Mouse (Mus musculus): Measurements from ENCODE around the gene Mylk2. TPM values are rescaled to one million over a fixed set of nuclear protein-coding genes. Genes with fewer than 3 reads are reported as not detected.

The Mylk2 gene
- polyA plus RNA-seq, 1 experiment = 0.34 TPM

GRCm38 (mm10) chr2:152947098-152947497 lies 35.9 kb downstream of the Mylk2 start:
- WGBS = 83% methylated on average over 7 of the region's 7 CpGs

GRCm38 (mm10) chr2:152948438-152949020 lies 37.4 kb downstream of the Mylk2 start:
- H3K36me3 ChIP-seq (ENCODE audit: control insufficient read depth, insufficient read depth, low read length) = no peaks in the 10 kb centered on the region
- H3K4me1 ChIP-seq (replicated peaks; ENCODE audit: control insufficient read depth, insufficient read depth, low read length) = no peaks in the 10 kb centered on the region; the same call in 1 of the 2 replicates
- TF ChIP-seq POLR2A (IDR thresholded peaks at IDR 0.05; ENCODE audit: control insufficient read depth, extremely low read depth, insufficient read depth, low read length, poor library complexity) (no peak), CTCF (IDR thresholded peaks at IDR 0.05; ENCODE audit: borderline replicate concordance, control insufficient read depth, extremely low read depth, insufficient read depth, low read length, poor library complexity) (no peak)
- peaks cover 3% of the 10 kb centered on the region; the same call in 1 of the 2 replicates for H3K27me3 ChIP-seq (ENCODE audit: control insufficient read depth, insufficient read depth, low read length)
- H3K27ac ChIP-seq (ENCODE audit: control insufficient read depth, insufficient read depth, low read length) = no peak overlapping the region
- 94% methylated on average over 5 of the region's 5 CpGs for WGBS
- no peak overlapping the region for H3K4me3 ChIP-seq (ENCODE audit: control insufficient read depth, insufficient read depth, low read length)
- DNase-seq = no peak

More at GRCm38 (mm10) chr2:152947098-152947497, 35.9 kb downstream of the Mylk2 start:
- no peak for TF ChIP-seq POLR2A (IDR thresholded peaks at IDR 0.05; ENCODE audit: control insufficient read depth, extremely low read depth, insufficient read depth, low read length, poor library complexity)
- no peak for TF ChIP-seq CTCF (IDR thresholded peaks at IDR 0.05; ENCODE audit: borderline replicate concordance, control insufficient read depth, extremely low read depth, insufficient read depth, low read length, poor library complexity)
- DNase-seq = no peak
- no peaks in the 10 kb centered on the region for H3K36me3 ChIP-seq (ENCODE audit: control insufficient read depth, insufficient read depth, low read length)
- peaks cover 5% of the 10 kb centered on the region; the same call in 1 of the 2 replicates for H3K4me1 ChIP-seq (replicated peaks; ENCODE audit: control insufficient read depth, insufficient read depth, low read length)
- H3K4me3 ChIP-seq (ENCODE audit: control insufficient read depth, insufficient read depth, low read length) = no peak overlapping the region
- H3K27me3 ChIP-seq (ENCODE audit: control insufficient read depth, insufficient read depth, low read length) = peaks cover 8% of the 10 kb centered on the region; the same call in 1 of the 2 replicates
- H3K27ac ChIP-seq (ENCODE audit: control insufficient read depth, insufficient read depth, low read length) = no peak overlapping the region

GRCm38 (mm10) chr2:152950358-152951064 lies 39.4 kb downstream of the Mylk2 start:
- Histone ChIP-seq H3K36me3 (ENCODE audit: control insufficient read depth, insufficient read depth, low read length) (no peaks in the 10 kb centered on the region), H3K4me1 (replicated peaks; ENCODE audit: control insufficient read depth, insufficient read depth, low read length) (no peaks in the 10 kb centered on the region; the same call in 1 of the 2 replicates), H3K27ac (ENCODE audit: control insufficient read depth, insufficient read depth, low read length) (no peak overlapping the region), H3K4me3 (ENCODE audit: control insufficient read depth, insufficient read depth, low read length) (no peak overlapping the region), H3K27me3 (ENCODE audit: control insufficient read depth, insufficient read depth, low read length) (peaks cover 3% of the 10 kb centered on the region; the same call in 1 of the 2 replicates)
- TF ChIP-seq POLR2A (IDR thresholded peaks at IDR 0.05; ENCODE audit: control insufficient read depth, extremely low read depth, insufficient read depth, low read length, poor library complexity) (no peak), CTCF (IDR thresholded peaks at IDR 0.05; ENCODE audit: borderline replicate concordance, control insufficient read depth, extremely low read depth, insufficient read depth, low read length, poor library complexity) (no peak)
- no peak for DNase-seq
- WGBS = 53% methylated on average over 11 of the region's 11 CpGs

- H3K4me1 ChIP-seq (replicated peaks; ENCODE audit: control insufficient read depth, insufficient read depth, low read length) = no peaks in the 10 kb centered on the region; the same call in 1 of the 2 replicates
- peak within 1 kb of the TSS; percentile 39 for H3K4me3 ChIP-seq (ENCODE audit: control insufficient read depth, insufficient read depth, low read length)
- TF ChIP-seq CTCF (IDR thresholded peaks at IDR 0.05; ENCODE audit: borderline replicate concordance, control insufficient read depth, extremely low read depth, insufficient read depth, low read length, poor library complexity) = peak; percentile 24; the same call in 1 of the 2 replicates
- no peak for TF ChIP-seq POLR2A (IDR thresholded peaks at IDR 0.05; ENCODE audit: control insufficient read depth, extremely low read depth, insufficient read depth, low read length, poor library complexity)
- peak; percentile 49 for DNase-seq
- peaks cover 3% of the 10 kb centered on the region; the same call in 1 of the 2 replicates for H3K27me3 ChIP-seq (ENCODE audit: control insufficient read depth, insufficient read depth, low read length)
- H3K27ac ChIP-seq (ENCODE audit: control insufficient read depth, insufficient read depth, low read length) = no peak within 1 kb of the TSS
- WGBS = 2% methylated on average over 52 of the region's 54 CpGs
- H3K36me3 ChIP-seq (ENCODE audit: control insufficient read depth, insufficient read depth, low read length) = no peaks in the 10 kb centered on the region
These were observed 40.1 kb downstream of the Mylk2 start, which contains the start of gene Dusp15 for GRCm38 (mm10) chr2:152951065-152951849. Gene Dusp15 (minus strand): TSS chr2:152951698.

- no peaks in the 10 kb centered on the region; the same call in 1 of the 2 replicates for H3K4me1 ChIP-seq (replicated peaks; ENCODE audit: control insufficient read depth, insufficient read depth, low read length)
- H3K4me3 ChIP-seq (ENCODE audit: control insufficient read depth, insufficient read depth, low read length) = peak overlapping the region; percentile 39
- H3K27ac ChIP-seq (ENCODE audit: control insufficient read depth, insufficient read depth, low read length) = no peak overlapping the region
- peaks cover 3% of the 10 kb centered on the region; the same call in 1 of the 2 replicates for H3K27me3 ChIP-seq (ENCODE audit: control insufficient read depth, insufficient read depth, low read length)
- 34% methylated on average over 13 of the region's 13 CpGs for WGBS
- H3K36me3 ChIP-seq (ENCODE audit: control insufficient read depth, insufficient read depth, low read length) = no peaks in the 10 kb centered on the region
- no peak for DNase-seq
- TF ChIP-seq CTCF (IDR thresholded peaks at IDR 0.05; ENCODE audit: borderline replicate concordance, control insufficient read depth, extremely low read depth, insufficient read depth, low read length, poor library complexity) (no peak), POLR2A (IDR thresholded peaks at IDR 0.05; ENCODE audit: control insufficient read depth, extremely low read depth, insufficient read depth, low read length, poor library complexity) (no peak)
These were observed 40.9 kb downstream of the Mylk2 start for GRCm38 (mm10) chr2:152951850-152952720.

Data from thymus, adult 2 months (tissue).